Comparison of ENCODE assay signal across 8 mouse cellular contexts in genomic region chr4:131873293-131874168, GRCm38 (mm10). TPM values are rescaled to one million over a fixed set of nuclear protein-coding genes. Genes with fewer than 3 reads are reported as not detected.
DNase-seq lines count a peak whose midpoint lies in the region; ATAC-seq lines count a peak whose summit lies in the region.

TSS of gene Srsf4 (plus strand) at chr4:131873617.

- peak within 1 kb of the TSS; percentile 100 for H3K9ac ChIP-seq in hindbrain, embryonic 15.5 days

- H3K4me2 ChIP-seq in hindbrain, embryonic 15.5 days, result peak within 1 kb of the TSS; percentile 95

- ATAC-seq in hindbrain, embryonic 15.5 days (ENCODE audit: low FRiP score, low read depth), result peak; percentile 96

- under 1% methylated on average over 88 of the region's 116 CpGs for WGBS in hindbrain, embryonic 15.5 days

- H3K9me3 ChIP-seq in hindbrain, embryonic 15.5 days, result no peaks in the 10 kb centered on the region

- H3K36me3 ChIP-seq in hindbrain, embryonic 15.5 days, result no peaks in the 10 kb centered on the region

- peaks cover 45% of the 10 kb centered on the region for H3K4me1 ChIP-seq in hindbrain, embryonic 15.5 days (replicated peaks)

- H3K4me3 ChIP-seq in hindbrain, embryonic 15.5 days, result peak within 1 kb of the TSS; percentile 97

- DNase-seq in R1 (ENCODE audit: low read depth, low spot score), result peak; percentile 95
- peak; percentile 94 to 98 for DNase-seq in cerebellum, postnatal 25 days
- DNase-seq in frontal cortex, postnatal 36 days (ENCODE audit: low spot score in 2 of 2), result peak; percentile 86 to 91
- peak; percentile 83 for DNase-seq in left cerebral cortex, adult 11 months (ENCODE audit: low spot score)
- peak; percentile 96 to 98 for DNase-seq in lung, postnatal 4 days
- DNase-seq in retina, postnatal 7 days (ENCODE audit: low read depth, low spot score), result peak; percentile 89
- DNase-seq in urinary bladder, adult 2 months (ENCODE audit: low spot score), result peak; percentile 86

- peak within 1 kb of the TSS; percentile 100 for H3K27ac ChIP-seq in hindbrain, embryonic 15.5 days (replicated peaks)

- no peaks in the 10 kb centered on the region for H3K27me3 ChIP-seq in hindbrain, embryonic 15.5 days

RNA-seq across cellular contexts. Expression of gene Srsf4, which starts in this region (rescaled TPM):
- 101 and 103 TPM in 2 replicates for polyA plus RNA-seq in hindbrain, embryonic 15.5 days (2015; fragmentation: Nextera tagmentation; extraction: Ambion mirVana)
- polyA plus RNA-seq in urinary bladder, adult 2 months (2012; rRNA removed), result 48.1 and 60.6 TPM in 2 replicates

Comparison
In these comparisons a context has a peak if more than half of its experiments do, and no peak if none do; other contexts are left out.
1. Peak in every context shown above with its lines: DNase-seq, ATAC-seq, H3K4me3 ChIP-seq and H3K27ac ChIP-seq.